Mouse (Mus musculus) cerebellum, postnatal 14 days (tissue): ENCODE measurements around the gene Rgs9bp.

Experiments
- DNase-seq, 2 experiments: peaks; one replicate each; pipeline ENCODE4 v3.0.0; 2021; ENCODE audit warnings: mixed read lengths in 2 of 2

The Rgs9bp gene

DNA sequence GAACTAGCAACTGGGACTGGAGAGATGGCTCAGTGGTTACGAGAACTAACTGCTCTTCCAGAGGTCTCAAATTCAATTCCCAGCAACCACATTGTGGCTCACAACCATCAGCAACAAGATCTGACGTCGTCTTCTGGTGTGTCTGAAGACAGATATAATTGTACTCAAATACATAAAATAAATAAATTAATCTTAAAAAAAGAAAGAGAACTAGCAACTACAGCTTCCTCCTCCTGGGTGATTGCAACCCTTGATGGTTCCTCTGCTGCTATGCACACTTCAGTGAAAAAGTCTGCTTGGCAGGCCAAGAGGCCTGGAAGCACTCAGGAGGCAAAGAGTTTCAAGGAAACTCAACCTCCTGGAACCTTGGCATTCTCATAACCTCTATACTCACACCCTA is 55.4 kb downstream of the Rgs9bp start:
- DNase-seq, result no peak
